Mouse (Mus musculus): ENCODE data around the gene Kmt2e.

GRCm38 (mm10) chr5:23420410-23420809, 13.8 kb upstream of the Kmt2e start:
- TF ChIP-seq EP300 (IDR thresholded peaks at IDR 0.05; ENCODE audit: low read depth in 1 of 2, low read length in 2 of 2) (no peak), NRF1 (IDR thresholded peaks at IDR 0.05; ENCODE audit: insufficient read depth, low read depth, low read length, poor library complexity, severe bottlenecking) (no peak)
